Mouse (Mus musculus): ENCODE measurements around the gene Ywhah.

Gene Ywhah

DNA sequence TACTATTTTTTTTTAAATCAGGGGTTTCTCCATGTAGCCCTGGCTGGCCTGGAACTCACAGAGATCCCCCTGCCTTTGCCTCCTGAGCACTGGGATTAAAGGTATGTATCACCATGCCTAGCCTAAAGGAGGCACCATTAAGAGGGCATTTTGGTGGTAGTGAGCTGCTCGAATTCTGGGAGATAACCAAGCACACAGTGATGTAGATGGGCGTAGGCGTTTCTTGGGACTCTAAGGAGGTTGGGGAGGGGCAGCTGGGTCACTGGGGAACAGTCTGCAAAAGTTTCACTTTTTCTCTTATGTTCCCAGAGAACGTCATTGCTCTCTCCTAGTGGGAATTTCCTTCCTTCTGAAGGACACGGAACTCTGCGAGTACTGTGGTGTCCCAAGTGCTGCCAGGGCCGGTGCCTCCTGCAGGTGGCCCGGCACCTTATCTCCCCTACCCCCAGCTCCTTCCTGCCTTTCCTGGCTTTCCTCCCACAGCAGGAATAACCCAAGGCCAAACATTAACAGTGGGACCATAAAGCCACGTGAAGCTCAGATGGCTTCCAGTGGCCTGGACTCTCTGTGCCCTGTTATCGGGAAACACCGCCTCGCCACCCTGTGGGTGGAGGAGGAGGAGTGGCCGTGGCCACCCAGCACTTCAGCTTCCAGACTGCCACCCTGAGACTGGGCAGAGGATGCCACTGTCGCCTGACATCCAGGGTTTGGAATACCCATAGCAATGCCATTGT, 34.4 kb downstream of the Ywhah start:
- no peak for DNase-seq (ENCODE audit: low read depth, low spot score)

DNA sequence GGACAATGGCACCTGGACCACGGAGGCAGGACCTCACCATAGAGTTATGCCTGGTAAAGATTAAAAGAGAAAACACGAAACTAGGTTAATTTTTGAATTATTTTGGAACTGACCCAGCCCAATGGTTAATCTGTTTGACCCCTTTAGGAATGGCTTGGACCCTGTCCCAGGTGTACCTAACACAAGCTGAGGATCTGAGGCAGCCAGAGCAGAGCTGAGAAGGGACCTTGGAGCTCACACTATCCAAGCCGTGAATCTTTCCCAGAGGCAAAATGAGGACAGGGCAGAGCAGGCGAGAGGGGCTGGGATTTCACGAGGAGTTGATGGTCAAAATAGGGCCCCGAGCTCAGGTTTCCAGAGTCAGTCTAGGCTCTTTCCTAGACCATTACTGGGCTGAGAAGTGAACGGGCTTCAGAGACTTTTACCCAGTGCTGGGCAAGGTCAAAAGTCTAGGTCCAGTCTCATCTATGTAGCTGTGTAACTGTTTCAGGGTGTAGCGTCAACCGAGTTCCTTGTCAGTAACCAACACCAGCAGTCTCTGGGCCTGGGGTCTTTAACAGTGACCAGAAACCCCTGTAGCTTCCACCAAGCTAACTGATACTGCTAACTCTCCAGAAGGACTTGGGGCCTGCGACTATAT, 37.6 kb downstream of the Ywhah start:
- no peak for DNase-seq (ENCODE audit: low read depth, low spot score)

DNA sequence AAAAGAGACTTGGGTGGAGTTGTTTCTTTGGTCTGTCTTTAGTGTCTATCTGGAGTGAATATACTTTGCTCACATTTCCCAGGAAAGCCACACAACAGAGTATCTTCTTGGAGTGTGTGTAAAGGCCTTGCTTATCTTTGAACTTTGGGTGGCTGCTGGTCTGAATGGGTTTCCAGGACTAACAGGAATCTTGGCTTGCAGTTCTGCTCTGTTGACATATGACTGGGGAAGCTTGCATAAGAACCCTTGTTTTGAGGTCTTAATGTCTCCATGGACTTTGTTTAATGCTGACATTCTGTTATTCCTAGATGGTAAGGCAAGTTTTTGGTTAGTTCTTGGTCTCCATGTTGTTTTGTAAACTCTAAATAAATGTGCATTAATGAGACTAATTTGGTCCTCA, 51.5 kb downstream of the Ywhah start:
- no peak for DNase-seq (ENCODE audit: low read depth, low spot score)

DNA sequence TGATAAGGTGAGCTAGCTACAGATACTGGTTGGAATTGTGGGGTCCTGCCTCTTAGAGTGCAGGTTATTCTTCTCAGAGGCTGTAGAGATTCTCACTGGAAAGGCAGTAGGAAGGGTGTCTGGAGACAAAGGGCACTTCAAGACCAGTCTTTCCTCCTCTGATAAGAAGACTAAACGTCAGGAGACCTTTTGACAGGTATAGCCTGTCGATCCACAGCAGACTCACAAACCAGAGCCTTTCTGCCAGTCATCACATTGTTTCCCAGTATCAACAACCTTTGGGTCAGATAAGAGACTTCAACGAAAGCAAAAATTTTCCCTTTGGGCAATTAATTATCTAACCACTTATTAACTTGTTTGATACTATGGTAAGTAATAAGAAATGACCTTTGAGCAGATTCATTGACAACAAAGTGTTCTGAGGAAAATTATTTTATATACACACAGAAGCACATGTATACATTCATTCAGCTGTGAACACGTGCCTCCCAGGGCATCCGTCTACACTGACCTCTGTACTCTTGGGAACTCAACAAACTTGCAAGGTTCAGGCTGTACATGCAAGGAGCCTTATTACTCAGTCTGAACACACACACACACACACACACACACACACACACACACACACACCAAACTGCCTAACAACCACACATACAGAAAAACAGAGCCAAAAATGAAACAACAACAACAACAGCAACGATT, 58.0 kb downstream of the Ywhah start:
- DNase-seq (ENCODE audit: low read depth, low spot score), result no peak
